Mouse (Mus musculus) induced T-regulatory cell, adult 2 months (primary cell): Measurements from ENCODE around the gene Cisd3.
"Not testable (repeated sequence)": the region's sequence is repeated elsewhere in the genome, so short reads cannot be mapped to it uniquely, and the experiment has no call there.

Experiments used
- DNase-seq: peaks from one replicate; pipeline ENCODE4 v3.0.0-alpha.2; 2012; ENCODE audit warnings: low read depth

Gene Cisd3

DNA sequence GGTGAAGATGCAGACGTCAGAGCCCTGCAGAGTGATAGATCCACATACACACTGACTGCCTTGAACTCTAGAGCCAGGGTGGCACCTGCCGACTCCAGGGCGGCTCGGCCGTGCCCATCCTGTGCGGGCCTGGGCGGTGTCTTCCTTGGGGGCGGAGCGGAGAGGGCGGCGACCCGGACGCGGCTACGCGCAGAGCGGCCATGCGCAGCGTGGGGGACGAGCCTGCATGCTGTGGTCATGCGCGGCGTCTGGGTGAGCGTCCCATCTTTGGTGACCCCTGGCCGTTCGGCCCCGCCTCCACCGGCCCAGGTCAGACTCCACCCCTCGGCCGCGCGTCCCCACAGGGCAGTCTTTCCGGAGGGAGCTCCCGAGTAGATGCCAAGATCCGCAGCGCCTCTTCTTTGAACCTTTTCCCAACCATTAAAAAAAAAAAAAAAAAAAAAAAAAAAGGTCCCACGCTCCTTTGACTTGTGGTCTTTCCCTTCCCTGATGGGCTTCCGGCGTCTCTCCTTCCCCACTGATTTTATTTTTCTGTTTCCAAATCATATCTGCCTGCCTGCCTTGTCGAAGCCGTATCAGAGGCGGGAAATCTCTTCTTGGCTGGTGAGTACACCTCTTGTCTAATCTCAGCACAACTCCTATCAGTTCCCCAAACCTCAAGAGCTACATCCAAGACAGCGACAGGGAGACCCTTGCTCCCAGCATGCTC is at the start of gene Cisd3:
TSS of gene Cisd3 (plus strand) at position 214 of the 709 bp plus-strand sequence.
- DNase-seq, result peak; percentile 91

DNA sequence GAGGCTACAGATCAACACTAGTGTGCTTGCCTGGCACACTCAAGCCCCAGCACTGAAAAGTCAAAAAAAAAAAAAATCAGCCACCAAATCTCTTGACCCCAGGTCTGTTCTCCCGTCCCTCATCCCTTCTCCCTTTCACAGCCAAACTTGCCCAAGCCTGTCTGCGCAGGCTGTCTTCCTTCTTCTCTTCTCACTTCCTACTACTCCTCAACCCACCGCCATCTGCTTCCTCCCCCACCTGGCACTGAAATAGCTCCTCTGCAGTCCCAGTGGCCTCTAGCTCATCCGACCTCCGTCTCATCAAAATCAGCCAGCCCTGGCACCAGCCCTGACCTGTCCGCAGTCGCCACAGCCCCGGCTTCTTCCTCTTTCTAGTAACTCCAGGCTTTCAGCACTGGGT is 44.0 kb upstream of the Cisd3 start:
- DNase-seq, result no peak

DNA sequence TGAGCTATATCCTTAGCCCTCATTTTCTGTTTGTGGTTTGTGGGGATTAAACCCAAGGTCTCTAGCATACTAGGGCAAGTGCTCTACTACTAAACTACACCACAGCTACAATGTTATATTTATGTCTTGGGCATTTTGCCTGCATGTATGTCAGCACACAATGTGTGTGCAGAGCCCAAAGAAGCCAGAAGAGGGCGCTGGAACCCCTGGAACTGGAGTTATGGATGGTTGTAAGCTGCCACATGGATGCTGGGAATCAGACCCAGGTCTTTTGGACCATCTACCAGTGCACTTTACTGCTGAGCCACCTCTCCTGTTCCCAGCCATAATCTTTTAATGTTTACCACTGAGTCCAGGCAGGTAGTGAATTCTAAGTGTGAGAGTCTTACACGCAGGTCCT is 42.9 kb upstream of the Cisd3 start:
- peak; percentile 48 for DNase-seq

DNA sequence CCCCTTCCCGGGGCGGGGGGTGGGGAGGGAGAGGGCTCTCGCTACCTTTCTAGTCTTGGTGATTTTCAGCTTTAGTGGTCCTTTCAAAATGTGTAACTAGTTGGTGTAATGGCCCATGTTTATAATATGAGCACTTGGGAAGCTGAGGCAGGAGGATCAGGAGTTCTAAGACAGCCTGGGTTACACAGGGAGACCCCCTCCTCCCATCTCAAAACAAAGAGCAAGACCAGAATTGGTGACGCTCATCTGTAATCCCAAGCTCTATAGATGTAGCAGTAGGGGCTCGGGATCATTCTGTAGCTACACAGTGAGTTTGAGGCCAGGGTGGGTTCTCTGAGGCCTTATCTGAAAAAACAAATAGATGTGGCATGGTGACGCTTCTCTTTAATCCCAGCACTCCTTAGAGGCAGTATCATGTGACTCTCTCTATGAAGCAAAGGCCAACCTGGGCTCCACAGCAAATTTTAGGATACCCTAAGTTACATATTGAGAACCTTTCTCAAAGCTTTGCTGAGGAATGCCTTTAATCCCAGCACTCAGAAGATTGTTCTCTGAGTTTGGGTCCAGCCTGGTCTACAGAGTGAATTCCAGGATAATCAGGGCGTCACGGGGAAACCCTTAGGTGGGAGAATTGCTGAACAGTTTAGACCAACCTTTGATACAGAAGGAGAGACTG is 42.1 kb upstream of the Cisd3 start:
- no peak for DNase-seq

DNA sequence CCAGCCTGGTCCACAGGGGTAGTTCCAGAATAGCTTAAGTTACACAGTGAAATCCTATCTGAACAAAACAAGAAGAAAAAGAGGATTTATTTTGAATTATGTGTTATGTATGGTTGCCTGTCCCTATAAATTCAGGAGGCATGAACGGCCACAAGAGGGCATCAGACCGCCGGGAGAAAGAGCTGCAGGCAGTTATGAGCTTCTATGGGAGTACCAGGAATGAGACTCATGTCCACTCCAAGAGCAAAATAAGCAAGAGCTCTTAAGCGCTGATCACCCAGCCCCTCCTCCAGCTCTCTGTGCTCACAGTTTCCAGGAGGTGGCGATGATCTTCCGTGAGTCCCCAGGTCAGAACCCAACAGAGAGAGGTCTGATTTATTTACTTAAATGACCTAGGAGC is 40.8 kb upstream of the Cisd3 start:
- DNase-seq, result peak; percentile 84

DNA sequence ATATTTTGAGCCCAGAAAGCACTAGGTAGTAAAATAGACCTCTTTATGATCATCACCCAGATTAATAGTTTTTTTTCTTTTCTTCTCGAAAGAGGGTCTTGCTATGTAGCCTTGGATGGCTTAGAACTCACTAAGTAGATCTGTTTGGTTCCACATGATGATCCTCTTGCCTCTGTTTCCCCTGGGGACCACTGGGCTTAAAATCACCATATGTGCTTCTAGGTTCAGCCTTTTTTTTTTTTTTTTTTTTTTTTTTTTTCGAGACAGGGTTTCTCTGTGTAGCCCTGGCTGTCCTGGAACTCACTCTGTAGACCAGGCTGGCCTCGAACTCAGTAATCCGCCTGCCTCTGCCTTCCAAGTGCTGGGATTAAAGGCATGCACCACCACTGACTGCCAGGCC is 37.1 kb upstream of the Cisd3 start:
- DNase-seq, result not testable (repeated sequence)

DNA sequence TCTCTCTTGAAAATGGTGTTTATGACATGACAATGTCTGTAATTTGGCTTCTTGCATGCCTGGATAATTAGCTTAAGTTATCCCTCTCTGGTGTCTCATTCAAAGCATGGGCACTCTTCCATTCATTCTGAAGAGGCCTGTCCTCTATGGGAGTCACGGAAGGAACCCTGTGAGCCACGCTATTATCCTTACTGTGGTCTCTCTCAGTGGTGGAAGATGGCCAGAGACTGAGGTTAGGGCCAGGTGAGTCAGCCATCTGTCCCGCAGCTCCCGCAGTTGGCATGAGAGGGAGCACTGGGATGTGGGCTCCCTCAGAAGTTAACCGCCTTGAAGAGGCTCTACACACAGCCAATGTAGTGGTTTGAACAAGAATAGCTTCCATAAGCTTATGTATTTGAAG is 35.3 kb upstream of the Cisd3 start:
- no peak for DNase-seq

DNA sequence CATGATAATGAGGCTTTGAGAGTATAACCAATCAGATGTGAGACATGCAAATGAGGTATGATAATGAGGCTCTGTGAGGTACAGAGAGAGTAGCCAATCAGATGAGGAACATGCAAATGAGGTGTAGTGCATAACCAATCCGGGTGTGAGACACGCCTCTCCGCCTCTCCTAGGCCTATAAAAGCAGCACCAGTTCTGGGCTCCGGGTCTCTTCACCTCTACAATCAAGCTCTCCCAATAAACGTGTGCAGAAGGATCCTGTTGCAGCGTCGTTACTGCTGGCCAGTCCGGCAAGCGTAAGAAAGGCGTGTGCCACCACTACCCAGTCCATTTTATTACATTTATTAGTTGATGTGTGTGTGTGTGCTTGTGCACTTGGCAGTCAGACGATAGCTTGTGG is 32.2 kb upstream of the Cisd3 start:
- DNase-seq, result not testable (repeated sequence)

DNA sequence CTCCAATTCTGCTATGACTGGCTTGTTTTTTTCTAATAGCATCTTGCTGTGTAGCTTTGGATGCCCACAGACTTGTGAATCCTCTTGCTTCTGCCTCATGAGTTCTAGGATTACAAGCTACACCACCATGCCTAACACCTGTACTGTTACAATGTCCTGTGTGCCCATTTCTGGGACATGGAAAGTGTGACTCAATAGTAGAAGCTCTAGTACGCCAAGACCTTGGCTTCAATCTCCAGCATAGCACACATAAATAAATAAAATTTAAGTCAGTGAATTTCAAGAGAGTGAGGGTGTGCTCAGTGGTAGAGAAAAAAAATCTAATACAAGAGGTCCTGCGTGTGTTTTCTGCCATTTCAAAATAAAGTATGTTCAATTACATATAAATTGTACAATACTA is 31.4 kb upstream of the Cisd3 start:
- DNase-seq, result no peak

DNA sequence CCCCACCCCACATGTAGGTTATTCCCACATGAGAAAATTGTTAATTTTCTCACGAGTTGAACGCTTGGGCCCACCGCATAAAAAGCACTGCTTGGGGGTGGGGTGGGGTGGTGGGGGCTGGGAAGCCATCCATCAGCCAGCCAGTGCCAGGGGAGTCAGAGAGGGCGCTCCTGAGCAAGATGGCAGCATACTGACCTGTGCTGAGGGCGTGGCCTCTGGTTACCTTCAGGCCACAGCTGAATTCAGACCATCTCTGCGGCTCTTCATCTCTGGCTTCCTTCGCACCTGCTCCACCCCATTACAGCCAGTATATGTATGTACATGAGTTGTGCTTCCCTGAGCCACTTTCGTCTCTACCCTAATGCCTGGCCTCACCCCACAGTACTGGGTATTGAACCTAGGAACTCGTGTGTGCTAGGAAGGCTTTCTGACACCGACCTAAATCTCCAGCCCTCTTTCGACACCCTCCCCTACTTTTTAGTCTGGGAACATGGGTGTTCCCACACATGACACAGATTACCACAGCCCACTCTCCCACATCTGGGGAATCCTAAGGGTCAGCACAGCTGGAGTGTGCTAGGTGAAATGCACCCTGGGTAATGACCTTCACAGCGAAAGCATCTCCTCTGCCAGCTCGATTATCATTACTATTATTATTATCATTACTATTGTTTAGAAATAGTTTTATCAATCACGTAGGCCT is 29.2 kb upstream of the Cisd3 start:
- DNase-seq, result no peak

DNA sequence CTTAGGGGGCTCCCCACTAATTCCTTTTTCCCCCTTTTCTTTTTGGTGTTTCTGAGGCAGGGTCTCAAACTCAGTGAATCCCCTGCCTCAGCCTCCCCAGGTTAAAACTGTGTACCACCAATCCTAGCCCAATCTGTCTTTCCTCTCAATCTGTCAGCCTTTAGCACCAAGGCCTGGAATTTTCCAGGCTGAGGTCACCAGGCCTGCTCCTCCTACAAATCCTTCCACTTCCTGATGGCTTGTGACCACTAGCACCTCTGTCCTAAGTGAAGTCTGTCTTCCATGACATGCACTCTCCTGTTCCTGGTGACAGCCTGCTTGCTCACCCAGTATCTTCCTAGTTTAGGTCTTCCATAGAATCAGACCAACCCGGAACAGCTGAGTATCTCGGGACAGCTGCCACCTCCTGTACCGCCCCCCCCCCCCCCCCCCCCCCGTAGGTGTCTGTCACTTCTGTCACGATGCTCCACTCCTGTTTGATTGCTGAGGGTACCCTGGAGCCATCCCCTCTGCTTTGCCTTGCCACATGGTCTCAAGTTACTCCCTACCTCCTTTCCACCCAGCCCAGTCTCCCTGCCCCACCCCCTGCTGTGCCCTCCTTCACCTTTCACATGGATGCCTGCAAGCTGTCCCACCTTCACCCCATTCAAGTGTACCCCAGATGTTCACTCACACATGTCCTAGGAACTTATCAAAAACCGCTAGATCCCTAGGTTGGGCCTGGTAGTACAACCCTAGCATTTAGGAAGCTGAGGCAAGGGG is 28.3 kb upstream of the Cisd3 start:
- DNase-seq, result no peak

DNA sequence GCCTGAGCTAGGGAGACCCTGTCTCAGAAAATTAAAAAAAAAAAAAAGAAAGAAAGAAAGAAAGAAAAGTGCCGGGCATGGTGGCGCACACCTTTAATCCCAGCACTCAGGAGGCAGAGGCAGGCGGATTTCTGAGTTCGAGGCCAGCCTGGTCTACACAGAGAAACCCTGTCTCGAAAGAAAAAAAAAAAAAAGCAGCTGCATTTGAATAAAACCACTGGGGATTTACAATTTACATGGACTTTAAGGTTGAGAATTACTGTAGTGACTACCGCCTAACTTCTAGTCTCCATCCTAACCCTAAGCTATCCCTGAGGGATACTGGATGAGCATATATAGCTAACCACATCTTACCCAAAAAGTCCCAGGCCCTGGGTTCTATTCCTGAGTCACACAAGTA is 27.7 kb upstream of the Cisd3 start:
- not testable (repeated sequence) for DNase-seq

DNA sequence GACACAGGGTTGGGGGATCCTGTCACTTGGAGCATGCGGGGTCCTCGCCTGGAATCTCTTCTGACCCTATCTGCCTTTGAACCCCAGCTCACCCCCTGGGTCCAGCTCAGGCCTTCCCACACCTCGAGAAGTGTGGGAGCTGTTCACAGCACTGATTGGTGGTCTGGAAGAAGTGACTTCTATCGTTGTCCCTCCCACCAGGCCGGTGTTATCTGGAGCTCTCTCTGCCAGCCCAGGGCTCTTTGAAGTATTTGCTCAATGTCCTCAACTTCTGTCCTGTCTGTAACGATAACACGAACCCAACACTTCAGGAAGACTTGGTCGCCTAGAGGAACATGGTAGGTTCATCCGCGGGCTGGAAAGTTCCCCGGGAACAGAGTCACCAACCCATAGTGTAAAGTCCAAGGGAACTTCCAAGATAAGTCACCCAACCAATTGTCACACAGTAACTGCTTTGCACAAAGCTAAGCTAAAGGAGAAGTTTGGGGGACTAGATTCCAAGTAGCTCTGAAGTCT is 26.8 kb upstream of the Cisd3 start:
- no peak for DNase-seq

DNA sequence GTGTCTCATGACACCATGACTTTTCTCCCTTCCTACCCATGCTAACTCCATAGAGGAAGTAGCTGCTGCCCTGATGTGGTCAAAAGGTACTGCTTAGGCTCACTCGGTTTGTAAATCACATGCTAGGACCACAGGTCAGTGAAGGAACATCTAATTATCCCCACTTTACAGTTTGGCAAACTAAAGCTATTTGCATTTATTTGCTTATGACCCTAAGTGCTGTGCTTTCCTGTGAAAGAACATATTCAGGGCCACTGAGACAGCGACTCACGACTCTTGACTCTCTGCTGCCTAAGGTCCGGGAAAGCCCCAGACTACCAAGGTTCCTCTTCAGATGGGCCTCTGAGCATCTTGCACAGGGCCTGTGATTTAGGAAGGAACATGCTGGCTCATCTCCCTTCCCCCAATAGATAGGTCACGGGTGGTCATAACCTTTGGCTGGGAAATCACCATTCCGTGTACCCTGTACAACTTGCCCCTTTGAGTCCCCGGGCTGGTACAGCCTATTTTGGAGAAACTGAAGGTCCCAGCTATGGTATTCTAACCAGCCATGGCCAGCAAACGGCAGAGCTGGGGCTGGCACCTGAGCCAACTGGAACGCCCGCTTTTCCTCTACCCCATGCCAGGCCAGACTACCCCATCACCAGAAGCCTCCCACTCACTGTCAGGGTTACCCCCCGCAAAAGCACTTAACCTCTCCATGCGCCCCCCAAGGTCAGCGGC is 26.2 kb upstream of the Cisd3 start:
- peak; percentile 90 for DNase-seq

DNA sequence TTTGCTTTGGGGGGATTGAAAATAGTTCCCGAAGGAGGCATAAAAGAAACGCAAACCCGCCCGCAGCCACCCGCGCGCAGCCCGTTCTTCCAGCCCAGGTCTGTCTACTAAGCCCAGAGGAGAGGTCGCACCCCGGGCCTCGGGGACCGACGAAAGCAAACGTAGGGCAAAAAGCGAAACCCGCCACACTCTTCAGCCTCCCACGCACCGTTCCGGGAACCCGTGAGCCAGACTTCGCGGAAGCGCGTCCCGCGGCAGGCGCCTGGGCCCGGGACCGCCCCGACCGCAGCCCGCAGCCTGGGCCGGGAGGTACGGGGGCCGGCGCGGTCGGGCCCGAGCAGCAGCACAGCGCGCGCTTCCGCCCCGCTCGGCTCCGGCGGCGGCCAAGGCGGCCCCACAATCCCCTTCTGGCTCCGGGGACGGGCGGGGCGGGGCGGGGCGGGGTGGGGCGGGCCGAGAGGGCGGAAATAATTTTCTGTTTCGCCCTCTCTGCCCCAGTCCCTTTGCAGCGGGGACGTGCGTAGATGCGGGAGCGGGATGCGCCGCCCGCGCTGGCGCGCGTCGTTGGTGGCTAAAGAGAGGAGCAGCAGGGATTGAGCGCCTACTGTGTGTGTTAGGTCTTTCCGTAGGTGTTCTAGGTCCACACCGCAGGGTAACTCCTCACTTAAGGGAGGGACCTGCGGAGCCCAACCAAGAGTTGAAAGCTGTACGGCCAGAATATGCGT is 25.5 kb upstream of the Cisd3 start:
- DNase-seq, result peak; percentile 92

DNA sequence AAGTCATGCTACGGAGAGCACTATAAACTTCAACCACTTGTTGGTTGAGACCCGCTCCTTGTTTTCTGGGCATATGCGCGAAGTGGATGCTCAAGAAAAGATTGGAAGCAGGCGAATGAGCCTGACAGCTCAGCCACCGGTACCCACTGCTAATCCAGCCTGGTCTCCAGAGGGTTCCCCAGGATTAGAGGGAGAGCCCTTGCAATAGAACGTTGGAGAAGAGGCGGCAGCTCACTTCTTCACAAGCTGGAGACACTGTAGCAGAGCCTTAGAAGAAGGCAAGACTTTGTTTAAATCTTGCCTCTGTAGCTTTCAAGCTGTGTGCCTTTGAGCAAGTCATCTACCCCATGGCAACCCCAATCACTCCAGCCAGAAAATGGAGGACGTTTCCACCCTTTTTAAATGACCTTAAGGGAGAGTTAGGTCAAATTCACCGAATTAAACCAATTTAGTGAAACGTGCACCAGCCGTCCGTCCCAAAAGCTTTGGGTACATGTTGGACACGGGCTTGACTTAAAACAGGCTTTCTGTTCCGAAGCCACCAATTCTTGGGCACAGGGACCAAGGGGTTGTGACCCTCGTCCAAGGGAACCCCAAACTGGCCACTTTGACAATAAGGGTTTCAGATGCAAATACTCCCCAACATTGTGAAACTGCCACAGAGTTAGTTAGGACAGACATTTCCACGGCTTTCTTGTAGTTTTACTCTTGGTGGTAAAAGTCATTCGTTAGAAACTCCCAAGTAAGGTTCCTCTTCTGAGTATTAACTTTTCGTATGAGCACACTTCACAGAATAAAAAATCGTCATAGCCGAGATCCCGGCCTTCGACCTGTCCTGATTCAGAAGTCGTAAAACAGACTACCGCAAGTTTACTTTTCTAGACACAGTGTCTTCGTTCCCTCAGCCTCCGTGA is 24.6 kb upstream of the Cisd3 start:
- no peak for DNase-seq

DNA sequence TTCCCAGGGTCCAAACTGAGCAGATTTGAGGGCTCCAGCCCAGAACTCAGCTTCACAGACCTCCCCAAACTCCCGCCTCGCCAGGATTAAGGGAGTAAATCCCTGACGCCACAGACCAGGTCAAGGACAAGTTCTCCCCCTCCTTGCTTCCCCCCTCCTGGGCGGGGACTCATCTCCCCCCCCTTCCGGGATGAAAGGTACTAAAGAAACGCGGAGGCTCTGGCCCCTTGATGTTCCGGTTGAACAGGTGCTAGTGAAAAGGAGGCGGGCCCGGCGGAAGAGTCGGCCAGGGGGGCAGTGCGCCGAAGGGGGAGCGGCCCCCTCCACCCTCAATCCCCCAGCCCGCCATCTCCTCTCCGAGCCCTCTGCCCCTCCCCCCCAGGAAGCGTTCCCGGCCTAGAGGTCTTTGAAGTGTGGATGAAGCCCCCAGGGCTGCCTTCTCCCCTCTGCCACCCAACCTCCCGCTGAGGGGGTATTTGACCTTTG is 23.9 kb upstream of the Cisd3 start:
- peak; percentile 83 for DNase-seq

DNA sequence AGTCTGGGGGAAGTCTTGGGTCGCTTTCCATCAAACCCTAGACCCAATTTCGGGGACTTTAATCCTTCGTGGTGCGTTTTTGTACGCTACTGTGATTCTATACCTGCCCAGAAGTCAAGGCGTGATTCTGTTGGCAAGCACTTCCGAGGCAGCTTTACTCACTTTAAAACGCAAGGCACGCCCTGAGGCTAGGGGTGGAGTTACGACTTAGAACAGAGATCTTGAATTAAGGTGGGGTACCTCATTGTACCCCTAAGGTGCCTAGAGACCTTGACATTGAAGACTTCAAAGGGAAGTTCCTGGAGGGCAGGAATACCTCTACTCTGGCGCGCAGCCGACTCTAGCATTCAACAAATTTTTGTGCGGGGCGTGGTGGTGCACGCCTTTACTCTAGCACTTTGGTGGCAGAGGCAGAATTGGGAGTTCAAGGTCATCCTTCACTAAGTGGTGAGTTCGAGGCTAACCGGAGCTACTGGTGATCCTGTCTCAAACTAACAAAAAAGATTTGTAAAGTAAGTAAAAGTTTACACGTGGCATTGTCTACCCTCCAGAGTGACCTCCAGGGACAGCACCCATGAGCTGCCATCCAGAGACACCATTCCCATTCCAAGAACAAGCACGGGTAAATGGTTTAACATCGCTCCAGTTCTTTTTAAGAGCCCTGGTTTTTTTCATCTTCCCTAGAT is 23.3 kb upstream of the Cisd3 start:
- peak; percentile 89 for DNase-seq
